Mouse (Mus musculus): ENCODE data around the gene Cdk7.
"Not testable (repeated sequence)": the region's sequence is repeated elsewhere in the genome, so short reads cannot be mapped to it uniquely, and the experiment has no call there.

Cdk7 gene

GRCm38 (mm10) chr13:100730861-100731176 is at the start of gene Cdk7:
Gene Cdk7 (minus strand): TSS chr13:100730939.
- peak; percentile 92 for DNase-seq (ENCODE audit: low spot score)

- DNase-seq (ENCODE audit: low spot score), result no peak
These were observed 46.8 kb upstream of the Cdk7 start for GRCm38 (mm10) chr13:100777491-100777890.

- DNase-seq (ENCODE audit: low spot score), result no peak
These were observed 46.0 kb upstream of the Cdk7 start for GRCm38 (mm10) chr13:100776710-100777109.

GRCm38 (mm10) chr13:100776056-100776419 is 45.3 kb upstream of the Cdk7 start:
- DNase-seq (ENCODE audit: low spot score), result no peak

- DNase-seq (ENCODE audit: low spot score), result peak; percentile 83
These were observed 44.7 kb upstream of the Cdk7 start, which contains the start of gene Cenph for GRCm38 (mm10) chr13:100775252-100776055. Gene Cenph (minus strand): TSS chr13:100775899.

GRCm38 (mm10) chr13:100774704-100775103 is 44.0 kb upstream of the Cdk7 start:
- DNase-seq (ENCODE audit: low spot score), result no peak

- no peak for DNase-seq (ENCODE audit: low spot score)
These were observed 24.6 kb upstream of the Cdk7 start for GRCm38 (mm10) chr13:100755329-100755728.

- DNase-seq (ENCODE audit: low spot score), result no peak
These were observed 23.4 kb upstream of the Cdk7 start for GRCm38 (mm10) chr13:100754186-100754585.

GRCm38 (mm10) chr13:100753011-100753410 is 22.3 kb upstream of the Cdk7 start:
- no peak for DNase-seq (ENCODE audit: low spot score)

GRCm38 (mm10) chr13:100752529-100752928 is 21.8 kb upstream of the Cdk7 start:
- DNase-seq (ENCODE audit: low spot score), result no peak

- DNase-seq (ENCODE audit: low spot score), result no peak
These were observed 20.7 kb upstream of the Cdk7 start for GRCm38 (mm10) chr13:100751402-100751801.

- DNase-seq (ENCODE audit: low spot score), result no peak
These were observed 20.1 kb upstream of the Cdk7 start for GRCm38 (mm10) chr13:100750799-100751198.

- no peak for DNase-seq (ENCODE audit: low spot score)
These were observed 17.9 kb upstream of the Cdk7 start for GRCm38 (mm10) chr13:100748638-100749037.

GRCm38 (mm10) chr13:100746090-100746489 is 15.4 kb upstream of the Cdk7 start:
- peak; percentile 61 for DNase-seq (ENCODE audit: low spot score)

- peak; percentile 94 for DNase-seq (ENCODE audit: low spot score)
These were observed 13.5 kb upstream of the Cdk7 start, which contains the start of gene Mrps36 for GRCm38 (mm10) chr13:100744036-100744744. Gene Mrps36 (minus strand): TSS chr13:100744659.

GRCm38 (mm10) chr13:100743346-100744035 is 12.8 kb upstream of the Cdk7 start:
- no peak for DNase-seq (ENCODE audit: low spot score)

- no peak for DNase-seq (ENCODE audit: low spot score)
These were observed 12.1 kb upstream of the Cdk7 start for GRCm38 (mm10) chr13:100742831-100743230.

- DNase-seq (ENCODE audit: low spot score), result no peak
These were observed 2.0 kb upstream of the Cdk7 start for GRCm38 (mm10) chr13:100732756-100733155.

GRCm38 (mm10) chr13:100731462-100732046 is 815 bp upstream of the Cdk7 start:
- DNase-seq (ENCODE audit: low spot score), result not testable (repeated sequence)

- no peak for DNase-seq (ENCODE audit: low spot score)
These were observed 432 bp downstream of the Cdk7 start for GRCm38 (mm10) chr13:100730153-100730860.

- DNase-seq (ENCODE audit: low spot score), result not testable (repeated sequence)
These were observed 2.2 kb downstream of the Cdk7 start for GRCm38 (mm10) chr13:100728530-100728929.

- no peak for DNase-seq (ENCODE audit: low spot score)
These were observed 2.7 kb downstream of the Cdk7 start for GRCm38 (mm10) chr13:100728086-100728485.
